Mouse (Mus musculus) thymus, adult 2 months (tissue): ENCODE measurements around the gene Chit1. TPM values are rescaled to one million over a fixed set of nuclear protein-coding genes. Genes with fewer than 3 reads are reported as not detected.

Experiments used
- DNase-seq: peaks from one replicate; pipeline ENCODE4 v3.0.0; 2021
- H3K27ac ChIP-seq: fragments of 200-500 bp; 2 replicates; pipeline ENCODE4 v1.5.1; 2012; ENCODE audit warnings: low read length, control low read depth; ENCODE audit not compliant: control insufficient read depth, insufficient read depth
- H3K27me3 ChIP-seq: fragments of 200-500 bp; 2 replicates; pipeline ENCODE4 v1.6.1; 2012; ENCODE audit warnings: mild to moderate bottlenecking, low read length, moderate library complexity, mixed read lengths; ENCODE audit not compliant: control insufficient read depth, insufficient read depth
- H3K36me3 ChIP-seq: fragments of 200-500 bp; 2 replicates; pipeline ENCODE4 v1.6.1; 2012; ENCODE audit warnings: mild to moderate bottlenecking, low read length, moderate library complexity; ENCODE audit not compliant: control insufficient read depth, insufficient read depth
- H3K4me1 ChIP-seq: fragments of 200-500 bp; replicated peaks from 2 replicates; pipeline ENCODE4 v1.6.1; 2012; ENCODE audit warnings: low read length; ENCODE audit not compliant: control insufficient read depth, insufficient read depth
- H3K4me3 ChIP-seq: fragments of 200-500 bp; 2 replicates; pipeline ENCODE4 v1.5.1; 2012; ENCODE audit warnings: mild to moderate bottlenecking, low read length, control low read depth, moderate library complexity; ENCODE audit not compliant: control insufficient read depth, insufficient read depth
- CTCF ChIP-seq: fragments of 200-500 bp; IDR thresholded peaks from 2 replicates; pipeline ENCODE4 v1.5.1; 2012; ENCODE audit warnings: mild to moderate bottlenecking, control low read depth, low read length, moderate library complexity, borderline replicate concordance; ENCODE audit not compliant: control insufficient read depth, poor library complexity, insufficient read depth; ENCODE audit errors: extremely low read depth
- POLR2A ChIP-seq: fragments of 200-500 bp; IDR thresholded peaks from 2 replicates; pipeline ENCODE4 v1.6.1; 2012; ENCODE audit warnings: mild to moderate bottlenecking, low read length, control low read depth, moderate library complexity; ENCODE audit not compliant: control insufficient read depth, poor library complexity, insufficient read depth; ENCODE audit errors: extremely low read depth
- WGBS: fragments of 180-500 bp; shearing (Covaris S2); methylation state at CpG from one replicate; pipeline ENCODE4 v1.1.7; 2018; 5-methylcytosine and 5-hydroxymethylcytosine counted together
- polyA plus RNA-seq: library from polyadenylated mRNA; depleted of rRNA; stranded (reverse); fragments of >200 nt; gene quantifications from 2 replicates; pipeline ENCODE4 v1.2.3, GENCODE M21; 2012

Gene Chit1
- polyA plus RNA-seq, 1 experiment, result 0.78 TPM

- DNase-seq, result peak; percentile 96
- peak within 1 kb of the TSS; percentile 100 for H3K27ac ChIP-seq
- WGBS, result under 1% methylated on average over 62 of the region's 62 CpGs
- H3K4me1 ChIP-seq, result peaks cover 39% of the 10 kb centered on the region
- no peaks in the 10 kb centered on the region for H3K27me3 ChIP-seq
- H3K4me3 ChIP-seq, result peak within 1 kb of the TSS; percentile 100
- H3K36me3 ChIP-seq, result peaks cover 38% of the 10 kb centered on the region
- TF ChIP-seq POLR2A (peak; percentile 100), CTCF (peak; percentile 32; the same call in 1 of the 2 replicates)
Observed at GRCm38 (mm10) chr1:134078802-134079476, 32.1 kb upstream of the Chit1 start, which contains the start of gene Btg2. Gene Btg2, minus strand, starts transcription at chr1:134079120.

- no peak for TF ChIP-seq CTCF
- no peak for TF ChIP-seq POLR2A
- Histone ChIP-seq H3K27me3 (no peaks in the 10 kb centered on the region), H3K4me3 (peak overlapping the region; percentile 63), H3K27ac (peak overlapping the region; percentile 32), H3K4me1 (peaks cover 38% of the 10 kb centered on the region), H3K36me3 (peaks cover 32% of the 10 kb centered on the region)
- WGBS, result 4% methylated on average over 9 of the region's 9 CpGs
- peak; percentile 62 for DNase-seq
Observed at GRCm38 (mm10) chr1:134079477-134080163, 31.4 kb upstream of the Chit1 start.

GRCm38 (mm10) chr1:134080406-134080805 is 30.6 kb upstream of the Chit1 start:
- H3K36me3 ChIP-seq, result peaks cover 24% of the 10 kb centered on the region
- no peak for TF ChIP-seq POLR2A
- no peak for TF ChIP-seq CTCF
- peaks cover 32% of the 10 kb centered on the region for H3K4me1 ChIP-seq
- H3K27ac ChIP-seq, result no peak overlapping the region
- DNase-seq, result peak; percentile 13
- H3K27me3 ChIP-seq, result no peaks in the 10 kb centered on the region
- WGBS, result 92% methylated on average over 4 of the region's 4 CpGs
- H3K4me3 ChIP-seq, result no peak overlapping the region

GRCm38 (mm10) chr1:134080881-134081450 is 30.1 kb upstream of the Chit1 start:
- H3K36me3 ChIP-seq, result peaks cover 18% of the 10 kb centered on the region
- H3K4me3 ChIP-seq, result no peak overlapping the region
- WGBS, result 94% methylated on average over 5 of the region's 5 CpGs
- H3K27me3 ChIP-seq, result no peaks in the 10 kb centered on the region
- H3K4me1 ChIP-seq, result peaks cover 32% of the 10 kb centered on the region
- DNase-seq, result no peak
- no peak for TF ChIP-seq CTCF
- TF ChIP-seq POLR2A, result no peak
- H3K27ac ChIP-seq, result no peak overlapping the region

GRCm38 (mm10) chr1:134082987-134083516 is 28.0 kb upstream of the Chit1 start:
- Histone ChIP-seq H3K4me3 (no peak overlapping the region), H3K4me1 (peaks cover 25% of the 10 kb centered on the region), H3K27me3 (no peaks in the 10 kb centered on the region), H3K36me3 (no peaks in the 10 kb centered on the region), H3K27ac (no peak overlapping the region)
- TF ChIP-seq POLR2A (no peak), CTCF (no peak)
- DNase-seq, result peak; percentile 40
- 27% methylated on average over 11 of the region's 11 CpGs for WGBS

DNA sequence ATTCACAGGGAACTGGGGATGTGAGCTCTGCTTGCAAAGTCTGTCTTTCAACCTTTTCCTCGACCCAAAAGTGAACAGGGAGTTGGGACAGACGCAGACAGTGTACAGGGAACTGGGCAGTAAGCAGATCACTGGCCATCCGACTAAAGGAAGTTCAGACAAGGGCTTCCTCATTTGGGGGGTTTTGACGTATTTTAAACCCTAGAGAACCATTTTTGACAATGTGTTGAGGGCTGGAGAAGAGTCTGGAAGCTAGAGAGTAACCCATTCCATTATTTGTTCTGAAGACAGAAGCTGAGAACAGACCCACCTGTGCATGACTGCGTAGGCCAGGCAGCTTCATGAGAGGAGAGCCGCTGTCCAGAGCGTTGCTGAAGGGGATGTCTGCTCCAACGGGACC is 27.4 kb upstream of the Chit1 start:
- Histone ChIP-seq H3K4me1 (peaks cover 25% of the 10 kb centered on the region), H3K27ac (no peak overlapping the region), H3K4me3 (no peak overlapping the region), H3K27me3 (no peaks in the 10 kb centered on the region), H3K36me3 (no peaks in the 10 kb centered on the region)
- TF ChIP-seq POLR2A, result no peak
- no peak for TF ChIP-seq CTCF
- WGBS, result 78% methylated on average over 8 of the region's 8 CpGs
- no peak for DNase-seq
